Mouse (Mus musculus): ENCODE measurements around the gene B3galt1. TPM values are rescaled to one million over a fixed set of nuclear protein-coding genes. Genes with fewer than 3 reads are reported as not detected.

Gene B3galt1
- polyA plus RNA-seq, 1 experiment: not detected

DNA sequence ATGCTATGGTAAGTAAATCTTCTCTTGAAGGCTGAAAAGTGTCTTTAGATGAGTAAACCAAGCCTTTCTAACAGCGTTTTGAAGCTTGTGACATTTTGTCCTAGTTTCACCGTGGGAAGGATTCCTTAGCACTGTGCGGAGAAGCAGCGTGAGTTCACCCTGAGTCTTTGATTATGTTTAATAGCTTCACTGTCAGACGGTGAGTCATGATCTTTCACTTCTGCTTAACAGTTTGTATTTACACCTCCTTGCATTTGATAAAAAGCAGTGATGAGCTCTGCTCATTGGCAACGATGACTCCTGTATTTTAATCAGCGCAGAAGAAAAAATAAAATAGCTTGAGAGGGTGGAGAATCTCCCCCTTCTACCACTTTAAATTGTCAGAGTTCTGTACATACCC, 440.0 kb downstream of the B3galt1 start:
- H3K36me3 ChIP-seq (replicated peaks; ENCODE audit: low read length): no peaks in the 10 kb centered on the region
- H3K4me3 ChIP-seq (replicated peaks): no peak overlapping the region
- H3K4me1 ChIP-seq: no peaks in the 10 kb centered on the region
- peaks cover 13% of the 10 kb centered on the region for H3K9me3 ChIP-seq
- no peaks in the 10 kb centered on the region for H3K27me3 ChIP-seq (replicated peaks)
- TF ChIP-seq GATA1 (IDR thresholded peaks at IDR 0.05; ENCODE audit: borderline replicate concordance, low read length): no peak
- TF ChIP-seq FLI1 (IDR thresholded peaks at IDR 0.05; ENCODE audit: low read length): no peak

DNA sequence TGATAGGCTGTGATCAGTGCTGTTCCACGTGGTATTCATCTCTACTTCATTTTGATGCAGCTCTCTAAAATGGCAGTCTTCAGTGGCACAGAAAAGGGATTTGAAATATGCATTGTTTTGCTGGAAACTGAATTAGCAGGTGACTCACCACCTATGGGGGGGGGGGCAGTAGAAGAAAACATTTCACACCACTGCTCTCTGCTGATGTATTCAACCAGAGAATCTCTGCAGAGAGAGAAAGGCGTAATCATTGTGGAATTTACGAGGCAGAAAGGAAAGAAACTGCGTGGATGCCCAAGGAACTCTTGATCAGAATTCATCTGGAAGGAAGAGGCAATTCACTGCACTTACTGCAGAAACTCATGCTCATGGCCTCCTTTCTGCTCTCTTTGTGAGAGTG, 445.7 kb downstream of the B3galt1 start:
- TF ChIP-seq GATA1 (IDR thresholded peaks at IDR 0.05; ENCODE audit: borderline replicate concordance, low read length) (no peak), FLI1 (IDR thresholded peaks at IDR 0.05; ENCODE audit: low read length) (no peak)
- Histone ChIP-seq H3K4me3 (replicated peaks) (no peak overlapping the region), H3K36me3 (replicated peaks; ENCODE audit: low read length) (no peaks in the 10 kb centered on the region), H3K4me1 (no peaks in the 10 kb centered on the region), H3K27me3 (replicated peaks) (no peaks in the 10 kb centered on the region), H3K9me3 (peaks cover 35% of the 10 kb centered on the region)

DNA sequence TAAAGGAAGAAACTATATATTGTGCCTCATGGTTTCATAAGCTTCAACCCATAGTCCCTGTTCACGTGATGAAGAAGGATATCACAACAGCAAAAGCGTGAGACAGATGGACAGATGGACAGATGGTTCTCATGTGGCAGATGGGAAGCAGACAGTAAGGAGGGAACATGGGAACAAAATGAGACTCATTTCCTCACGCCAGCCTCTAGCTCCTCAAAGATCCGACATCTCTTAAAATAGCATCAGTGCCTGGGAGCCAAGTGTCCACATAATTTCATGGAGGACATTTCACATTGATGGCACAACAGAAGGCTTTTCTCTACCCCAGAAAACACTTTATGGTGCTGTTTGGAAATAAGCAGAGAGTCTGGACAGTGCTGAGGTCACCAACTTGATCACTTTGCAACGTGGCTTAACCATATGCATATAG, 454.6 kb downstream of the B3galt1 start:
- no peak overlapping the region for H3K4me3 ChIP-seq (replicated peaks)
- no peaks in the 10 kb centered on the region for H3K36me3 ChIP-seq (replicated peaks; ENCODE audit: low read length)
- TF ChIP-seq GATA1 (IDR thresholded peaks at IDR 0.05; ENCODE audit: borderline replicate concordance, low read length) (no peak), FLI1 (IDR thresholded peaks at IDR 0.05; ENCODE audit: low read length) (no peak)
- peaks cover 6% of the 10 kb centered on the region; the same call in 1 of the 2 replicates for H3K9me3 ChIP-seq
- H3K4me1 ChIP-seq: no peaks in the 10 kb centered on the region
- no peaks in the 10 kb centered on the region for H3K27me3 ChIP-seq (replicated peaks)

DNA sequence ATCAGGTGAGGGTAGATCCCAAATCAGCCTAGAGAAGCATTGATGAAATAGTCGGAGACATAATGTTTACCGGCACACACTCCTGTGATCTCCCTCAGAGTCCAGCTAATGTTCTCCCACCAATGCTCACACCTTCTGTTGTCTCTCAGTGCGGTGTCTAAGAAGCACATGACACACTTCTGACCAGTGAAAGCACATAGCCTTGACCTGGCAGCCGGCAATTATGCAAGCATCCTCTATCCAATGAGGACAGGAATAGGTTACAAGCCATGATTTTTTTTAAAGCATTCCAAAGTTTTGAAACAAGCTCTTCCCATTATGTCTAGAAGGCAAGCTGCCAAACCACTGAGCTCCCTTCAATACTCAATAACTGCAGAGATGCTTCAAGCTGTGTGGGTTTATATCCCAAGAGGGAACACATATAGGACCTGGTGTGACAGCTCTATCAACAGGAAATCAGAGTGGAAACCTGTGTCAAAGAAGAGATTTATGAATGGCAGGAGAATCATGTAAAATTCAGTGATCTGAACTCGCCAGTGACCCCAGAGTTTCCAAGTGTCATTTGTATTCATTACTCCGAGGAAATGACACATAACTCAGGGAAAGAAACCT, 456.0 kb downstream of the B3galt1 start:
- no peaks in the 10 kb centered on the region for H3K36me3 ChIP-seq (replicated peaks; ENCODE audit: low read length)
- H3K4me1 ChIP-seq: no peaks in the 10 kb centered on the region
- no peak overlapping the region for H3K4me3 ChIP-seq (replicated peaks)
- TF ChIP-seq FLI1 (IDR thresholded peaks at IDR 0.05; ENCODE audit: low read length): no peak
- TF ChIP-seq GATA1 (IDR thresholded peaks at IDR 0.05; ENCODE audit: borderline replicate concordance, low read length): no peak
- no peaks in the 10 kb centered on the region for H3K27me3 ChIP-seq (replicated peaks)
- H3K9me3 ChIP-seq: peaks cover 6% of the 10 kb centered on the region; the same call in 1 of the 2 replicates

DNA sequence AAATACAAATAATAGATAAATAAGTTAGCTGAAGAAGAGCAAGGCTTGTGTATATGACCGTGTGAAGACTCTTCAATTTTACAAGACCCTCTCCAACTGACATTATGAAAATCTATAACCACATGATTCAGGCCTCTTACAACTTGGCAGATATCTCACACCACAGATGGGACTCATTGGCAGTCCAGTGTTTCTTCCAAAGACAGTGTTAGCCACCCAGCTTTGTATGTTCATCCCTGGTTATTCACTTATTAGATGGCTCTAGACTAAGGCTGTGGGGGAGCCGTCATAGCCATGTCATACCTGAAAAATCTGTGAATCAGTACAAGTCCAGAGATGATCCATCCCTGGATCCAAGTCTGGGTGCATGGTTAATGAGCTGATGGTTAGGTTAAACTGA, 463.1 kb downstream of the B3galt1 start:
- Histone ChIP-seq H3K27me3 (replicated peaks) (no peaks in the 10 kb centered on the region), H3K4me3 (replicated peaks) (no peak overlapping the region), H3K36me3 (replicated peaks; ENCODE audit: low read length) (no peaks in the 10 kb centered on the region), H3K9me3 (peaks cover 7% of the 10 kb centered on the region; the same call in 1 of the 2 replicates), H3K4me1 (no peaks in the 10 kb centered on the region)
- TF ChIP-seq GATA1 (IDR thresholded peaks at IDR 0.05; ENCODE audit: borderline replicate concordance, low read length) (no peak), FLI1 (IDR thresholded peaks at IDR 0.05; ENCODE audit: low read length) (no peak)

DNA sequence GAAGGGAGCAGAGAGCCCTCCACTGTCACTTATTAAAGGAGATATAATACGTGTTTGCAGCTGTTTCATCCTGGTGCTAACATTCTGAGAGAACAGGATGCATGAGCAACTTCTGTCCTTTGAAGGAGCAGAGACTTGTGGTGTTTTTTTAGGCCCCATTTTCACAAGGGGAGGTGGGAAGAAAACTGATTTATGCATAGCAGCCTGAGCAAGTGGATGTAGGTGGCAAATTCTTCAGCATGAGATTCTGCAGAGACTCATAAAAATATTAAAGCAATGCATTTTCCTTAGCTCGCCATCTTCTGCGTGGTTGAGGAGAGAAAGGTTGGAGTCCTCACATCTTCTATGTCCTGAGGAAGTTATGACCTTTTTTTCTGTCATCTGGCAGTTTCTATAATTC, 469.0 kb downstream of the B3galt1 start:
- no peak overlapping the region for H3K4me3 ChIP-seq (replicated peaks)
- H3K4me1 ChIP-seq: no peaks in the 10 kb centered on the region
- no peaks in the 10 kb centered on the region for H3K36me3 ChIP-seq (replicated peaks; ENCODE audit: low read length)
- peaks cover 16% of the 10 kb centered on the region for H3K9me3 ChIP-seq
- no peaks in the 10 kb centered on the region for H3K27me3 ChIP-seq (replicated peaks)
- no peak for TF ChIP-seq GATA1 (IDR thresholded peaks at IDR 0.05; ENCODE audit: borderline replicate concordance, low read length)
- TF ChIP-seq FLI1 (IDR thresholded peaks at IDR 0.05; ENCODE audit: low read length): no peak

DNA sequence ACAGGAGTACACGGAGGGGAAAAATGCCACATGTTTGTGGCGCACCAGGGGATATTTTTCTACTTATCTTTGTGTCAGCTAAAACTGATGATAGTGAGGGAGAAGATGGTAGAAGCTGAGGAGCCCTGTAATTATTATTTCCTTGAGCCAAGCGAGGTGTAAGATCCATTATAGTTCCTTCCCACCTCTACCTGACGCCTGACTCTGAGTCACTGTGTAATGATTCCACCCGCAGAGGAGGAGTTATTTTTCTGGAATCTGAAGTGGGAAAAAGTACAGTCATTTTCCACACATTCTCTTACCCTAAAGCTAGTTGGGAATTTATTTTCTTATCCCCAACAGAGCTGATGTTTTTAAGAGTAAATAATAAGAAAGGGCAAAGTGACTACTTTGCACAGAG, 475.1 kb downstream of the B3galt1 start:
- no peaks in the 10 kb centered on the region for H3K4me1 ChIP-seq
- no peak for TF ChIP-seq GATA1 (IDR thresholded peaks at IDR 0.05; ENCODE audit: borderline replicate concordance, low read length)
- no peak for TF ChIP-seq FLI1 (IDR thresholded peaks at IDR 0.05; ENCODE audit: low read length)
- no peaks in the 10 kb centered on the region for H3K27me3 ChIP-seq (replicated peaks)

DNA sequence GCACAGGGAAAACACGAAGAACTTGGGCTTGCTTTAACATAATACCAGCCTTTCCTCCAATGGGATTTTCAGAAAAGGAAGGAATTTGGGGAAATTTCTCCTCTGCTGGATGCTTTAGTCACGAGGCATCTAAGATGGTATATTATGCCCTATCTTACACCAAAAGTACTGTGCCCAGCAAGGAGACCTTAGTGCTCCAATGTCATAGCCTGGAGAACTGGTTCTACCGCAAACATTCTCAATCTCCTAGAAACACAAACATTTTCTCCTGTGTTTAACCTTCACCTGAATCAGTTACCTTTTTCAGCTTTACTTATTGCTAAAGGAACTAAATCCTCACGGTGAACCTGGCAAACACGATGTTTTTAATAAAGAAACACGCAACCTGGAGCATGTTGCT, 486.8 kb downstream of the B3galt1 start:
- TF ChIP-seq FLI1 (IDR thresholded peaks at IDR 0.05; ENCODE audit: low read length) (no peak), GATA1 (IDR thresholded peaks at IDR 0.05; ENCODE audit: borderline replicate concordance, low read length) (no peak)
- peaks cover 3% of the 10 kb centered on the region; the same call in 1 of the 2 replicates for H3K9me3 ChIP-seq
- no peak overlapping the region for H3K4me3 ChIP-seq (replicated peaks)
- H3K4me1 ChIP-seq: no peaks in the 10 kb centered on the region
- no peaks in the 10 kb centered on the region for H3K27me3 ChIP-seq (replicated peaks)
- no peaks in the 10 kb centered on the region for H3K36me3 ChIP-seq (replicated peaks; ENCODE audit: low read length)

More for the DNA sequence above, 475.1 kb downstream of the B3galt1 start:
- Histone ChIP-seq H3K9me3 (peaks cover 7% of the 10 kb centered on the region; the same call in 1 of the 2 replicates), H3K4me3 (replicated peaks) (no peak overlapping the region), H3K36me3 (replicated peaks; ENCODE audit: low read length) (no peaks in the 10 kb centered on the region)

DNA sequence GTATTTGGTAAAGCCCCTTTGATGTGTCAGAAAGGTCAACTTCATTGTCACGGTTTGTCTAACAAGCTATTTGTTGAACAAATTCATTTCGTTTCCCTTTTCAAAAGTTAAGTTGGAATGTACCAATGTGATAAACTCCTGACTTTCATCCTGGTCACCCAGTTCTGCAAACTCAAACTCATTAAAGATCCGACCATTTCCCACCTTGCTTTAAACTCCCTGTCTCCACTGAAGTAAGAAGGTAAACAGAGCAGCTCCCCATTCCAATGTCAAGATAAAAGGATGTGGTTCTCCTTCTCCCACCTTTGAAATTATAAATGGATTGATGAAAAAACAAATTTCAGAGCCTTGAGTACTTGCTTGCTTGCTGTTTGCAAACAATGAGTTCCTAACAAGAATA, 487.6 kb downstream of the B3galt1 start:
- H3K4me3 ChIP-seq (replicated peaks): no peak overlapping the region
- H3K36me3 ChIP-seq (replicated peaks; ENCODE audit: low read length): no peaks in the 10 kb centered on the region
- TF ChIP-seq GATA1 (IDR thresholded peaks at IDR 0.05; ENCODE audit: borderline replicate concordance, low read length): no peak
- TF ChIP-seq FLI1 (IDR thresholded peaks at IDR 0.05; ENCODE audit: low read length): no peak
- H3K4me1 ChIP-seq: no peaks in the 10 kb centered on the region
- H3K9me3 ChIP-seq: peaks cover 3% of the 10 kb centered on the region; the same call in 1 of the 2 replicates
- no peaks in the 10 kb centered on the region for H3K27me3 ChIP-seq (replicated peaks)

DNA sequence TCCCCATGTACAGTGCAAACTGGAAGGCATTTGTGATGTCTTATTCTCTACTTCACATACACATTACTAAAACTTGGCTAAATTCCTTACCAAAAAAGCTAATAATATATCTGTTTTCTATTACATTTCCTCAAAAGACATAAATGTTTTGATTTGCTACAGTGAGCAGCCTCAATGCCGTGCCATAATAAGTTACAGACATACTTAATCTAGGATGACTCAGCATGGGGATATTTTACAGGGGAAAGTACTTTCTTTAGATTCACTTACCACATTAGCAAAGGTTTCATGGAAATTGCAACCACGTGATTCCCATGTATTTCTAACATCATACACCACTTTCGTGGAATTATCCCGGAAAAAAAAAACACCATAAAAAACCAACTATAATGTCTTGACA, 495.7 kb downstream of the B3galt1 start:
- no peak for TF ChIP-seq GATA1 (IDR thresholded peaks at IDR 0.05; ENCODE audit: borderline replicate concordance, low read length)
- TF ChIP-seq FLI1 (IDR thresholded peaks at IDR 0.05; ENCODE audit: low read length): no peak
- Histone ChIP-seq H3K27me3 (replicated peaks) (no peaks in the 10 kb centered on the region), H3K4me1 (no peaks in the 10 kb centered on the region), H3K9me3 (peaks cover 5% of the 10 kb centered on the region; the same call in 1 of the 2 replicates), H3K36me3 (replicated peaks; ENCODE audit: low read length) (no peaks in the 10 kb centered on the region), H3K4me3 (replicated peaks) (no peak overlapping the region)
